Mouse (Mus musculus) Muller cell, postnatal 12 days (primary cell): ENCODE measurements around the gene Cst9.

Experiments used
- DNase-seq: peaks from one replicate; pipeline ENCODE4 v3.0.0-alpha.2; 2015; ENCODE audit errors: inconsistent ontology term

Cst9 gene

DNA sequence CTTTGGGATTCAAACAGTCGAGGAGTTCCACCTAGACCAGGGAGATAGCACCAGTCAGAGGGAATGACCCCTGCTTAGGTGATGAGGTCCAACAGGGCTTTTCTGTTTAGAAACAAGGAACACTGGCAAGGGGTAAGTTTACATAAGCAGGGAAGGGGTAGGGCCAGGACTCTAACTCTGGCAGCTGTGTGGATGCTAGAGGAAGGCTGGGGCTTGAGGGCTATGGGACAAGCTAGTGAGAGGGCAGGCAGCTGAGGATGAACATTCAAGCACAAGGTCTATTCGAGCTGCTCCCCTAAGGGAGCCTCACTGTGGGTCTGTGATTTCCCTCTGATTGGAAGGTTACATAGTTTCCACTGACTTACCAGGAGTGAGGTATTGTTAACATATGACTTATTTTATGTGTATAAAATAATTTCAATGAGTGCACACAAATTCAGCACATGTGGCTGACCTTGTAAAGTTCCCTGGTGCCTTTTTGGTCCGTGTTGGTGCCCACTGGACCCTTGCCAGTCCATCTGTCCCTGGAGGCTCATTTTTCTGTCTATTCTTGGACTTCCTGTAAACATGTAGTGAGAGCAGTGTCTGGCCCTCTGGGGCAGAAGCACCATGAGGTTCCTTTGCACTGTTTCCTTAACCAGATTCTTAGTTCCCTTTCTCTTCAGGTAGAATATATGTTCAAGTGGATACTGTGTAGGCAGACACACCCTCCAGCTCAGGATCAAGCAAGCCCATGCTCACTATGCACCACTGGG lies 42.2 kb downstream of the Cst9 start:
- no peak for DNase-seq

GRCm38 (mm10) chr2:148878641-148879130 lies 43.7 kb downstream of the Cst9 start:
- peak; percentile 85 for DNase-seq

- DNase-seq, result no peak
These were observed 44.3 kb downstream of the Cst9 start for GRCm38 (mm10) chr2:148879199-148879598.

- DNase-seq, result no peak
These were observed 49.8 kb downstream of the Cst9 start for GRCm38 (mm10) chr2:148884738-148885137.
